Mouse (Mus musculus): ENCODE measurements around the gene Lrriq4. TPM values are rescaled to one million over a fixed set of nuclear protein-coding genes. Genes with fewer than 3 reads are reported as not detected.

Lrriq4 gene
- polyA plus RNA-seq, 1 experiment from 2014 or later: not detected

Other genes starting within 250 kb of the Lrriq4 start
- gene Mecom, start 96.5 kb upstream of the Lrriq4 start, polyA plus RNA-seq (2014; fragmentation: Nextera tagmentation; extraction: Ambion mirVana): 4.6 and 10.1 TPM in 2 replicates
- gene Actrt3, start 44.6 kb upstream of the Lrriq4 start, polyA plus RNA-seq (2014; fragmentation: Nextera tagmentation; extraction: Ambion mirVana): 0.15 and 0.38 TPM in 2 replicates
- 32.8 and 41.8 TPM in 2 replicates for gene Mynn, start 42.4 kb upstream of the Lrriq4 start, polyA plus RNA-seq (2014; fragmentation: Nextera tagmentation; extraction: Ambion mirVana)
- 0.82 and 1.1 TPM in 2 replicates for gene Lrrc34, start 3.4 kb downstream of the Lrriq4 start, polyA plus RNA-seq (2014; fragmentation: Nextera tagmentation; extraction: Ambion mirVana)
- not detected in 2 replicates for gene Lrrc31, start 55.3 kb downstream of the Lrriq4 start, polyA plus RNA-seq (2014; fragmentation: Nextera tagmentation; extraction: Ambion mirVana)
- 0.19 TPM in 1 of 2 replicates, not detected in the other for gene Samd7, start 101.8 kb downstream of the Lrriq4 start, polyA plus RNA-seq (2014; fragmentation: Nextera tagmentation; extraction: Ambion mirVana)
- gene Sec62, start 148.4 kb downstream of the Lrriq4 start, polyA plus RNA-seq (2014; fragmentation: Nextera tagmentation; extraction: Ambion mirVana): 102 and 110 TPM in 2 replicates
- gene Gpr160, start 211.4 kb downstream of the Lrriq4 start, polyA plus RNA-seq (2014; fragmentation: Nextera tagmentation; extraction: Ambion mirVana): 0.34 and 0.91 TPM in 2 replicates